Mouse (Mus musculus) cortical plate, adult 2 months (tissue): ENCODE data around the gene Lgr4. TPM values are rescaled to one million over a fixed set of nuclear protein-coding genes. Genes with fewer than 3 reads are reported as not detected.

Source experiments
- H3K27ac ChIP-seq: fragments of 200-500 bp; 2 replicates; pipeline ENCODE4 v1.5.1; 2012; ENCODE audit warnings: low read length, control low read depth, inconsistent platforms; ENCODE audit not compliant: insufficient read depth
- H3K4me1 ChIP-seq: fragments of 200-500 bp; 2 replicates; pipeline ENCODE4 v1.6.1; 2011; ENCODE audit warnings: low read length; ENCODE audit not compliant: control insufficient read depth, insufficient read depth
- H3K4me3 ChIP-seq: fragments of 200-500 bp; 2 replicates; pipeline ENCODE4 v1.5.1; 2011; ENCODE audit warnings: mild to moderate bottlenecking, low read length, control low read depth; ENCODE audit not compliant: insufficient read depth
- CTCF ChIP-seq: fragments of 200-500 bp; IDR thresholded peaks from 2 replicates; pipeline ENCODE4 v1.5.1; 2011; ENCODE audit warnings: mild to moderate bottlenecking, control low read depth, low read length; ENCODE audit not compliant: insufficient read depth; ENCODE audit errors: extremely low read depth
- POLR2A ChIP-seq: fragments of 200-500 bp; IDR thresholded peaks from 2 replicates; pipeline ENCODE4 v1.6.1; 2011; ENCODE audit warnings: mild to moderate bottlenecking, low read length, control low read depth; ENCODE audit not compliant: insufficient read depth; ENCODE audit errors: extremely low read depth
- polyA plus RNA-seq: library from polyadenylated mRNA; depleted of rRNA; stranded (reverse); fragments of >200 nt; gene quantifications from 2 replicates; pipeline ENCODE4 v1.2.3, GENCODE M21; 2012

The Lgr4 gene
- polyA plus RNA-seq, 1 experiment: 15.4 TPM

GRCm38 (mm10) chr2:109920471-109920870 is 3.0 kb downstream of the Lgr4 start:
- no peak overlapping the region for H3K27ac ChIP-seq
- no peak overlapping the region for H3K4me3 ChIP-seq
- H3K4me1 ChIP-seq: no peaks in the 10 kb centered on the region

GRCm38 (mm10) chr2:109921298-109922035 is 4.0 kb downstream of the Lgr4 start:
- Histone ChIP-seq H3K4me3 (no peak overlapping the region), H3K27ac (no peak overlapping the region), H3K4me1 (no peaks in the 10 kb centered on the region)
- TF ChIP-seq POLR2A (no peak), CTCF (no peak)

More at GRCm38 (mm10) chr2:109920471-109920870, 3.0 kb downstream of the Lgr4 start:
- TF ChIP-seq POLR2A: no peak
- TF ChIP-seq CTCF: no peak

GRCm38 (mm10) chr2:109922306-109922705 is 4.9 kb downstream of the Lgr4 start:
- TF ChIP-seq CTCF (no peak), POLR2A (no peak)
- Histone ChIP-seq H3K4me3 (no peak overlapping the region), H3K27ac (no peak overlapping the region), H3K4me1 (no peaks in the 10 kb centered on the region)

GRCm38 (mm10) chr2:109923031-109923430 is 5.6 kb downstream of the Lgr4 start:
- Histone ChIP-seq H3K4me3 (no peak overlapping the region), H3K27ac (no peak overlapping the region), H3K4me1 (no peaks in the 10 kb centered on the region)
- no peak for TF ChIP-seq POLR2A
- TF ChIP-seq CTCF: no peak

- TF ChIP-seq CTCF (no peak), POLR2A (no peak)
- Histone ChIP-seq H3K4me1 (no peaks in the 10 kb centered on the region), H3K27ac (no peak overlapping the region), H3K4me3 (no peak overlapping the region)
Observed at GRCm38 (mm10) chr2:109923945-109924344, 6.5 kb downstream of the Lgr4 start.

GRCm38 (mm10) chr2:109926984-109927383 is 9.5 kb downstream of the Lgr4 start:
- TF ChIP-seq POLR2A (no peak), CTCF (no peak)
- Histone ChIP-seq H3K27ac (no peak overlapping the region), H3K4me1 (no peaks in the 10 kb centered on the region), H3K4me3 (no peak overlapping the region)

GRCm38 (mm10) chr2:109927446-109927845 is 10.0 kb downstream of the Lgr4 start:
- no peak for TF ChIP-seq POLR2A
- TF ChIP-seq CTCF: no peak
- Histone ChIP-seq H3K4me3 (no peak overlapping the region), H3K4me1 (no peaks in the 10 kb centered on the region), H3K27ac (no peak overlapping the region)

- no peak for TF ChIP-seq POLR2A
- no peak for TF ChIP-seq CTCF
- H3K4me1 ChIP-seq: no peaks in the 10 kb centered on the region
- no peak overlapping the region for H3K27ac ChIP-seq
- H3K4me3 ChIP-seq: no peak overlapping the region
Observed at GRCm38 (mm10) chr2:109927876-109928275, 10.4 kb downstream of the Lgr4 start.

GRCm38 (mm10) chr2:109928791-109929190 is 11.3 kb downstream of the Lgr4 start:
- Histone ChIP-seq H3K27ac (no peak overlapping the region), H3K4me3 (no peak overlapping the region), H3K4me1 (no peaks in the 10 kb centered on the region)
- TF ChIP-seq POLR2A (no peak), CTCF (no peak)

- Histone ChIP-seq H3K4me1 (no peaks in the 10 kb centered on the region), H3K4me3 (no peak overlapping the region), H3K27ac (no peak overlapping the region)
- no peak for TF ChIP-seq POLR2A
- no peak for TF ChIP-seq CTCF
Observed at GRCm38 (mm10) chr2:109929256-109929655, 11.8 kb downstream of the Lgr4 start.
